ENCODE assay signal across 8 mouse cellular contexts in genomic region chr8:122830349-122831061, GRCm38 (mm10). TPM values are rescaled to one million over a fixed set of nuclear protein-coding genes. Genes with fewer than 3 reads are reported as not detected.
A peak's percentile ranks its signal among the peaks of the same experiment; 100 is the strongest.
DNase-seq lines count a peak whose midpoint lies in the region; ATAC-seq and TF ChIP-seq lines count a peak whose summit lies in the region.

No protein-coding gene starts in this region.

- H3K4me3 ChIP-seq in bone marrow, adult 2 months (replicated peaks; ENCODE audit: control insufficient read depth, low read depth, low read length): no peak overlapping the region
- no peak overlapping the region for H3K4me3 ChIP-seq in heart, embryonic 15.5 days
- no peak overlapping the region for H3K4me3 ChIP-seq in liver, embryonic 13.5 days (replicated peaks)
- no peak overlapping the region for H3K4me3 ChIP-seq in neural tube, embryonic 11.5 days (ENCODE audit: low read depth, low read length)
- H3K4me3 ChIP-seq in stomach, embryonic 16.5 days (replicated peaks; ENCODE audit: low read length): no peak overlapping the region

- H3K27ac ChIP-seq in bone marrow, adult 2 months (ENCODE audit: control insufficient read depth, insufficient read depth, low read depth, low read length, poor library complexity): no peak overlapping the region
- H3K27ac ChIP-seq in heart, embryonic 15.5 days: no peak overlapping the region
- H3K27ac ChIP-seq in liver, embryonic 13.5 days: no peak overlapping the region
- no peak overlapping the region for H3K27ac ChIP-seq in neural tube, embryonic 11.5 days (ENCODE audit: low read depth, low read length)
- H3K27ac ChIP-seq in stomach, embryonic 16.5 days (ENCODE audit: low read length): no peak overlapping the region

- H3K36me3 ChIP-seq in heart, embryonic 15.5 days: no peaks in the 10 kb centered on the region
- H3K36me3 ChIP-seq in liver, embryonic 13.5 days: no peaks in the 10 kb centered on the region
- H3K36me3 ChIP-seq in neural tube, embryonic 11.5 days (ENCODE audit: control insufficient read depth, insufficient read depth, low read length): no peaks in the 10 kb centered on the region
- H3K36me3 ChIP-seq in stomach, embryonic 16.5 days (ENCODE audit: control insufficient read depth, insufficient read depth, low read length): no peaks in the 10 kb centered on the region

- H3K4me2 ChIP-seq in heart, embryonic 15.5 days: no peak overlapping the region
- no peak overlapping the region for H3K4me2 ChIP-seq in liver, embryonic 13.5 days
- H3K4me2 ChIP-seq in neural tube, embryonic 11.5 days (ENCODE audit: low read depth): no peak overlapping the region
- no peak overlapping the region for H3K4me2 ChIP-seq in stomach, embryonic 16.5 days (ENCODE audit: low read depth, low read length)

- H3K9me3 ChIP-seq in heart, embryonic 15.5 days (replicated peaks): no peaks in the 10 kb centered on the region
- no peaks in the 10 kb centered on the region for H3K9me3 ChIP-seq in liver, embryonic 13.5 days (replicated peaks)
- no peaks in the 10 kb centered on the region for H3K9me3 ChIP-seq in neural tube, embryonic 11.5 days (ENCODE audit: control insufficient read depth, low read length)
- no peaks in the 10 kb centered on the region for H3K9me3 ChIP-seq in stomach, embryonic 16.5 days (replicated peaks; ENCODE audit: control insufficient read depth, low read length)

- peak; percentile 100 for TF ChIP-seq CTCF in bone marrow, adult 2 months (IDR thresholded peaks at IDR 0.05; ENCODE audit: control insufficient read depth, insufficient read depth, low read length)

- peaks cover 2% of the 10 kb centered on the region; the same call in 1 of the 2 replicates for H3K4me1 ChIP-seq in bone marrow, adult 2 months (ENCODE audit: control insufficient read depth, insufficient read depth, low read length)
- H3K4me1 ChIP-seq in heart, embryonic 15.5 days (replicated peaks): no peaks in the 10 kb centered on the region
- H3K4me1 ChIP-seq in liver, embryonic 13.5 days (replicated peaks): no peaks in the 10 kb centered on the region; the same call in 1 of the 2 replicates
- peaks cover 4% of the 10 kb centered on the region; the same call in 1 of the 2 replicates for H3K4me1 ChIP-seq in neural tube, embryonic 11.5 days (ENCODE audit: control insufficient read depth, insufficient read depth, low read length)
- H3K4me1 ChIP-seq in stomach, embryonic 16.5 days (ENCODE audit: control insufficient read depth, insufficient read depth, low read length): no peaks in the 10 kb centered on the region

- TF ChIP-seq POLR2A in bone marrow, adult 2 months (IDR thresholded peaks at IDR 0.05; ENCODE audit: borderline replicate concordance, control insufficient read depth, low read depth, low read length): no peak

- WGBS in bone marrow, adult 2 months: 40% methylated on average over 8 of the region's 8 CpGs
- 44% methylated on average over 8 of the region's 8 CpGs for WGBS in heart, embryonic 15.5 days
- 38% methylated on average over 8 of the region's 8 CpGs for WGBS in liver, embryonic 13.5 days (ENCODE audit: insufficient replicate concordance)
- WGBS in neural tube, embryonic 11.5 days: 42% methylated on average over 8 of the region's 8 CpGs
- 44% methylated on average over 8 of the region's 8 CpGs for WGBS in stomach, embryonic 16.5 days

- peak; percentile 78 for ATAC-seq in erythroblast, adult 5-6 weeks (replicated peaks; ENCODE audit: low FRiP score, poor library complexity, severe bottlenecking)
- ATAC-seq in heart, embryonic 15.5 days (replicated peaks; ENCODE audit: insufficient number of reproducible peaks, insufficient read depth, low FRiP score, low read depth): peak; percentile 68
- ATAC-seq in liver, embryonic 13.5 days (ENCODE audit: low read depth): peak; percentile 75
- ATAC-seq in neural tube, embryonic 11.5 days (ENCODE audit: insufficient read depth, low FRiP score, low TSS enrichment): peak; percentile 77
- ATAC-seq in stomach, embryonic 16.5 days (ENCODE audit: insufficient read depth, low FRiP score): peak; percentile 60

- no peak overlapping the region for H3K9ac ChIP-seq in heart, embryonic 15.5 days
- H3K9ac ChIP-seq in liver, embryonic 13.5 days: no peak overlapping the region
- no peak overlapping the region for H3K9ac ChIP-seq in neural tube, embryonic 11.5 days (ENCODE audit: low read length)
- no peak overlapping the region for H3K9ac ChIP-seq in stomach, embryonic 16.5 days (ENCODE audit: low read length)

- peak; percentile 98 for DNase-seq in B cell, adult 2 months
- DNase-seq in kidney, postnatal 14 days: peak; percentile 90
- DNase-seq in liver, embryonic 13.5 days: peak; percentile 83
- peak; percentile 91 for DNase-seq in neural tube, embryonic 11.5 days (ENCODE audit: low spot score)

- peaks cover 19% of the 10 kb centered on the region; the same call in 1 of the 2 replicates for H3K27me3 ChIP-seq in heart, embryonic 15.5 days
- H3K27me3 ChIP-seq in liver, embryonic 13.5 days: peaks cover 32% of the 10 kb centered on the region
- H3K27me3 ChIP-seq in neural tube, embryonic 11.5 days (ENCODE audit: control insufficient read depth, insufficient read depth, low read length): no peaks in the 10 kb centered on the region
- H3K27me3 ChIP-seq in stomach, embryonic 16.5 days (ENCODE audit: control insufficient read depth, insufficient read depth, low read length): no peaks in the 10 kb centered on the region

RNA-seq across cellular contexts. Expression of gene Cdh15, which starts 17.3 kb away (rescaled TPM):
- polyA plus RNA-seq in bone marrow, adult 2 months (2011; ENCODE audit: insufficient read depth, insufficient read length, low replicate concordance, missing spikeins): 0.31 TPM in 1 of 2 replicates, not detected in the other
- total RNA-seq in erythroblast, adult 5-6 weeks (2015; ENCODE audit: low replicate concordance): not detected in 2 replicates
- not detected in 2 replicates for total RNA-seq in erythroblast, adult 5-6 weeks (2017; ENCODE audit: low replicate concordance)
- polyA plus RNA-seq in heart, embryonic 15.5 days (2015; fragmentation: Nextera tagmentation; extraction: Ambion mirVana): 0.11 and 0.28 TPM in 2 replicates
- polyA plus RNA-seq in liver, embryonic 13.5 days (2015; fragmentation: Nextera tagmentation; extraction: Ambion mirVana): 0.31 and 0.65 TPM in 2 replicates
- 8.3 and 9.0 TPM in 2 replicates for polyA plus RNA-seq in neural tube, embryonic 11.5 days (2014; fragmentation: Nextera tagmentation; extraction: Ambion mirVana)
- 0.71 and 3.0 TPM in 2 replicates for polyA plus RNA-seq in stomach, embryonic 16.5 days (2015; fragmentation: Nextera tagmentation; extraction: Ambion mirVana)

RNA-seq across cellular contexts. Expression of gene Acsf3, which starts 55.2 kb away (rescaled TPM):
- polyA plus RNA-seq in bone marrow, adult 2 months (2011; ENCODE audit: insufficient read depth, insufficient read length, low replicate concordance, missing spikeins): 5.0 TPM in 2 replicates
- total RNA-seq in erythroblast, adult 5-6 weeks (2015; ENCODE audit: low replicate concordance): 3.3 TPM in 1 of 2 replicates, not detected in the other
- 1.7 and 5.2 TPM in 2 replicates for total RNA-seq in erythroblast, adult 5-6 weeks (2017; ENCODE audit: low replicate concordance)
- polyA plus RNA-seq in heart, embryonic 15.5 days (2015; fragmentation: Nextera tagmentation; extraction: Ambion mirVana): 13.8 and 16.3 TPM in 2 replicates
- polyA plus RNA-seq in liver, embryonic 13.5 days (2015; fragmentation: Nextera tagmentation; extraction: Ambion mirVana): 7.9 and 8.5 TPM in 2 replicates
- polyA plus RNA-seq in neural tube, embryonic 11.5 days (2014; fragmentation: Nextera tagmentation; extraction: Ambion mirVana): 15.4 and 16.2 TPM in 2 replicates
- 20.1 and 20.9 TPM in 2 replicates for polyA plus RNA-seq in stomach, embryonic 16.5 days (2015; fragmentation: Nextera tagmentation; extraction: Ambion mirVana)
